Mouse (Mus musculus) E14TG2a.4 (cell line): ENCODE data around the gene Odf3l2.

ENCODE experiments used
- CTCF ChIP-seq: conservative IDR thresholded peaks from 2 replicates; pipeline ENCODE4 v1.5.1; 2014; ENCODE audit warnings: low read length
- POU5F1 ChIP-seq: IDR thresholded peaks from 2 replicates; pipeline ENCODE4 v1.6.1; 2014; ENCODE audit warnings: low read length, borderline replicate concordance

DNA sequence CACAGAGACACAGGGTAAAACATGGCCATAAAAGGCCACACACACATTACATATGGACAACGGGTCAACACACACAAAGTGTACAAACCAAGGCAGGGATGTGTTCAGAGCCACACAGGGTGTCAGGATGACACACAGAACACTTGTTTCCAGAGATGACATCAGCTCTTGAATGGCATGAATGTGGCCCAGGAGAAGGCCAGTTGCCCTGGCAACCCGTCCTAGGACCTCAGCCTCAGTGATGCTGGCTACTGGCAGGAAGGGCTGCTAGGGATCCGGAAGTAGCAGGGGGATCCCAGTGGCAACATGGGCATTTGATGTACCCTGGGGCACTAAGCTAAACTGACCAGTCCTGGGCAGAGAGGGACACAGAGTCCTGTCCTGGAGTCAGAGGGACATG is 36.3 kb downstream of the Odf3l2 start:
- TF ChIP-seq CTCF (no peak), POU5F1 (no peak)
